Mouse (Mus musculus): ENCODE data around the gene Clec2e. TPM values are rescaled to one million over a fixed set of nuclear protein-coding genes. Genes with fewer than 3 reads are reported as not detected.

Gene Clec2e
- total RNA-seq, 2 experiments from 2014 or later, result not detected

- DNase-seq, result no peak
These were observed 44.5 kb downstream of the Clec2e start for GRCm38 (mm10) chr6:129056237-129056636.

GRCm38 (mm10) chr6:129051731-129052130 is 49.0 kb downstream of the Clec2e start:
- DNase-seq, result no peak

GRCm38 (mm10) chr6:129051086-129051485 is 49.6 kb downstream of the Clec2e start:
- no peak for DNase-seq

GRCm38 (mm10) chr6:129049596-129050251 is 51.0 kb downstream of the Clec2e start:
- DNase-seq, result no peak

- no peak for DNase-seq
These were observed 51.7 kb downstream of the Clec2e start for GRCm38 (mm10) chr6:129048857-129049473.

GRCm38 (mm10) chr6:129048381-129048780 is 52.3 kb downstream of the Clec2e start:
- no peak for DNase-seq

GRCm38 (mm10) chr6:129045601-129046000 is 55.1 kb downstream of the Clec2e start, which contains the start of gene Klrb1f:
Gene Klrb1f, plus strand, starts transcription at chr6:129045901.
- no peak for DNase-seq

- DNase-seq, result no peak
These were observed 58.2 kb downstream of the Clec2e start for GRCm38 (mm10) chr6:129042470-129042869.

Other genes starting within 250 kb of the Clec2e start
- not detected for gene Clec2i, start 213.3 kb downstream of the Clec2e start, total RNA-seq (2021)
- gene BC035044, start 209.8 kb downstream of the Clec2e start, total RNA-seq (2021), result 1 to 10 TPM; 2.1 to 2.2 TPM
- 1 to 10 TPM in 1 of 2 experiments, under 1 TPM in 1; 0.50 to 1.3 TPM for gene Clec2g, start 166.5 kb downstream of the Clec2e start, total RNA-seq (2021)
- not detected for gene Klrb1f, start 55.0 kb downstream of the Clec2e start, total RNA-seq (2021)
- 1 to 10 TPM; 5.7 to 9.8 TPM for gene Clec2d, start 79.7 kb upstream of the Clec2e start, total RNA-seq (2021)
- gene Cd69, start 174.5 kb upstream of the Clec2e start, total RNA-seq (2021), result not detected
- not detected for gene 4922502D21Rik, start 230.9 kb upstream of the Clec2e start, total RNA-seq (2021)
- under 1 TPM in 1 of 2 experiments, not detected in 1; 0.32 TPM for gene Clec12a, start 241.8 kb upstream of the Clec2e start, total RNA-seq (2021)

Measured in layer of hippocampus, postnatal 36 days (tissue).